Mouse (Mus musculus) lung, postnatal 0 days (tissue): Measurements from ENCODE around the gene St6galnac3.

Source experiments
- CTCF ChIP-seq: IDR thresholded peaks from 2 replicates; pipeline ENCODE4 v1.5.1; 2016; ENCODE audit warnings: antibody characterized with exemption, mild to moderate bottlenecking
- EP300 ChIP-seq: IDR thresholded peaks from 2 replicates; pipeline ENCODE4 v1.6.1; 2016; ENCODE audit warnings: antibody characterized with exemption, mild to moderate bottlenecking, control low read depth

DNA sequence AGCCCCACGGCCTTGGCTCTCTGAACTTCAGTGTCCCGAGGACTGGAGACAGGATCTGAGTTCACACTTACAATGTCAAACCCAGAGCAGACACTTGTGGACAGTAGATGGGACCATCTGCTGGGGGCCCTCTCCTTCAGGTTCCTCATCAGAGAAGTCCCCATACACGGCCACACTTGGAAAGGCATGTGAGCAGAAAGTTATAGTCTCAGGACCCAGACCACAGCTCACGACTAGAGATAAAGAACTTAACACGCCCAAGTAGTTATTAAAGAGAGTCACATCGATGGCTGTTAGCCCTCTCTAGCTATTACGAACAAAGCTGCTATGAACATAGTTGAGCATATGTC lies 88.2 kb downstream of the St6galnac3 start:
- TF ChIP-seq CTCF (no peak), EP300 (no peak)
